Mouse (Mus musculus): Measurements from ENCODE around the gene Olfr1434.
"Not testable (repeated sequence)": the region's sequence is repeated elsewhere in the genome, so short reads cannot be mapped to it uniquely, and the experiment has no call there.

The Olfr1434 gene

GRCm38 (mm10) chr19:12279554-12279953 is at the start of gene Olfr1434:
Gene Olfr1434 (plus strand): TSS chr19:12279854.
- DNase-seq (ENCODE audit: low read depth, low spot score): no peak

- DNase-seq (ENCODE audit: low read depth, low spot score): not testable (repeated sequence)
These were observed 47.2 kb upstream of the Olfr1434 start, which contains the start of gene Olfr1432 for GRCm38 (mm10) chr19:12232496-12232895. Gene Olfr1432 (minus strand): TSS chr19:12232596.

GRCm38 (mm10) chr19:12241559-12241958 is 38.1 kb upstream of the Olfr1434 start, which contains the start of gene Olfr262:
Gene Olfr262 (minus strand): TSS chr19:12241659.
- DNase-seq (ENCODE audit: low read depth, low spot score): no peak

- DNase-seq (ENCODE audit: low read depth, low spot score): no peak
These were observed 18.9 kb upstream of the Olfr1434 start, which contains the start of gene Olfr235 for GRCm38 (mm10) chr19:12260732-12261131. Gene Olfr235 (plus strand): TSS chr19:12261032.

DNA sequence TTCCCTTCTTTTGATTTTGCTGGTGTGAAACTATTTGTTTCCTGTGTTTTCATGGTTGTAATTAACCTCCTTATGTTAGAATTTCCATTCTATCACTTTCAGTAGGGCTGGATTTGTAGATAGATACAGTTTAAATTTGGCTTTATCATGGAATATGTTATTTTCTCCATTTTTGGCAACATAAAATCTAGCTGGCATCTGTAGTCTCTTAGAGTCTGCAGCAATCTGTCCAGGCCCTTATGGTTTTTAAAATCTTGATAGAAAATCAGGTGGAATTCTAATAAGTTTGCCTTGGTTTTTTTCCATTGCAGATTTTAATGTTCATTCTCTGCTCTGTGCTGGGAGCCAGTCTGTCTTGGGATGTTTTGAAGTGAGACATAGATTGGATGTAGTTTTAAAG is 13.3 kb downstream of the Olfr1434 start:
- DNase-seq (ENCODE audit: low read depth, low spot score): no peak

DNA sequence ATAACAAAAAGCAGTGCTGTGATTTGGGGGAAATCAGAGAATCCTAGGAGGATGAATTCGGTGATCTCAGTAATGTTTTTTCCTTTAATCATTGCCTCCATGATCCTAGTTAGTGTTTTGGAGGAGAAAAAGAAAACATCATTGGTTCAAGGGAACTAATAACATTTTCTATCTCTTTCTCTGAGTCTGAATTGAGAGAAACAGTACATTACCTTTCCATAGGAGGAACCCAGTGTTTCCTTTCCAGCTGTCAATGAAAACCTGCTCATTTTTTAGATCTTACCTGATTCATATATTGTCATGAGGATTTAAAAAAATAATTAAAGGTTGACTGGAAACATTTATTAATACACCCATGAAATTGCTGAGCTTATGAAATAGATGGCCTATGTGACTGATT is 19.4 kb downstream of the Olfr1434 start, which contains the start of gene Olfr1436:
TSS of gene Olfr1436 (minus strand) at position 101 of the 400 bp plus-strand sequence.
- DNase-seq (ENCODE audit: low read depth, low spot score): not testable (repeated sequence)

DNA sequence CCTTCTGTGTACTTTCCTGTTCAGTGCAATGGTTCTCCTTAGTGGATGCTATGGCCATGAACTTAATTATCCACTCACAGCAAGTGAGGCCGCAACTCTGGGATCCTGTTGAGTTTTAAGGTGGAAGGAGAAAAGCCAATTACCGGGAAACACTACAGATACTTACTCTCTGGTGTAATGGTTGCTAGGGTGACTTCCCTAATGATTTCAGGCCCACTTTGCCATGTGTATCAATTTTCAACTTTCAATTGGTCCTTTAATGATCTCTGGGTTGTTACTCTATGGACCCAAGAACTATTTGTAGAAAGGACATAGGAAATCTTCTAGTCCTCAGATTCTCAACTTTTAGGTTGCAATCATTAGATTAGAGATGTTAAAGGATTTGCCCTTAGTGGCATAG is 45.3 kb downstream of the Olfr1434 start, which contains the start of gene Olfr1437:
TSS of gene Olfr1437 (minus strand) at position 101 of the 400 bp plus-strand sequence.
- DNase-seq (ENCODE audit: low read depth, low spot score): no peak

Data from retina, adult 2 months (tissue).